Comparison of ENCODE assay signal across 20 mouse cellular contexts in genomic region chr2:157758395-157758794, GRCm38 (mm10). TPM values are rescaled to one million over a fixed set of nuclear protein-coding genes. Genes with fewer than 3 reads are reported as not detected.
DNase-seq lines count a peak whose midpoint lies in the region; ATAC-seq lines count a peak whose summit lies in the region.
"Had no signal": no experiment of that assay in that cellular context is flagged by ENCODE, and none has a peak within 500 bp of the region (broad histone marks: within the 10 kb centered on the region; RNA-seq: fewer than 3 reads in every experiment).

No protein-coding gene starts in this region.

- DNase-seq in c-Kit-positive CD71-positive TER-119-negative erythroid progenitor cells, embryonic 14.5 days (ENCODE audit: low read depth): peak; percentile 32
- no peak for DNase-seq in liver, embryonic 11.5 days (ENCODE audit: low spot score)
- DNase-seq in midbrain, embryonic 14.5 days: no peak
- DNase-seq in thymus, postnatal 36 days: no peak
- DNase-seq in frontal cortex, postnatal 36 days (ENCODE audit: low spot score in 2 of 2): no peak
- DNase-seq: adrenal gland, postnatal 10 days; cerebellum, adult 18-20 months; cerebellum, adult 9-11 months; cerebellum, postnatal 36 days; gastrocnemius, postnatal 36 days; heart, adult 18-20 months had no signal

- H3K9me3 ChIP-seq in liver, embryonic 11.5 days (ENCODE audit: control insufficient read depth, low read length): no peaks in the 10 kb centered on the region
- H3K9me3 ChIP-seq in liver, embryonic 15.5 days (replicated peaks): no peaks in the 10 kb centered on the region
- H3K9me3 ChIP-seq in midbrain, embryonic 14.5 days (ENCODE audit: control insufficient read depth, low read length): no peaks in the 10 kb centered on the region
- H3K9me3 ChIP-seq: embryonic facial prominence, embryonic 13.5 days; forebrain, embryonic 12.5 days; heart, embryonic 15.5 days; hindbrain, embryonic 10.5 days; hindbrain, embryonic 15.5 days had no signal

- no peaks in the 10 kb centered on the region for H3K27me3 ChIP-seq in liver, embryonic 11.5 days (replicated peaks; ENCODE audit: control insufficient read depth, insufficient read depth, low read length)
- no peaks in the 10 kb centered on the region for H3K27me3 ChIP-seq in liver, embryonic 15.5 days
- no peaks in the 10 kb centered on the region for H3K27me3 ChIP-seq in midbrain, embryonic 14.5 days (ENCODE audit: control insufficient read depth, insufficient read depth, low read length)
- H3K27me3 ChIP-seq: embryonic facial prominence, embryonic 13.5 days; forebrain, embryonic 12.5 days; heart, embryonic 15.5 days; hindbrain, embryonic 15.5 days had no signal

- 59% methylated on average over 5 of the region's 5 CpGs for WGBS in liver, embryonic 11.5 days
- 31% methylated on average over 5 of the region's 5 CpGs for WGBS in liver, embryonic 15.5 days (ENCODE audit: insufficient replicate concordance)
- 88% methylated on average over 5 of the region's 5 CpGs for WGBS in midbrain, embryonic 14.5 days

- H3K9ac ChIP-seq in liver, embryonic 11.5 days (ENCODE audit: low read depth, low read length): no peak overlapping the region
- H3K9ac ChIP-seq in liver, embryonic 15.5 days: no peak overlapping the region
- H3K9ac ChIP-seq in midbrain, embryonic 14.5 days (replicated peaks; ENCODE audit: low read length): no peak overlapping the region
- H3K9ac ChIP-seq: embryonic facial prominence, embryonic 13.5 days; forebrain, embryonic 12.5 days; heart, embryonic 15.5 days; hindbrain, embryonic 15.5 days had no signal

- H3K27ac ChIP-seq in liver, embryonic 11.5 days (ENCODE audit: low read depth, low read length): no peak overlapping the region
- H3K27ac ChIP-seq in liver, embryonic 15.5 days (replicated peaks): no peak overlapping the region
- no peak overlapping the region for H3K27ac ChIP-seq in midbrain, embryonic 14.5 days (replicated peaks; ENCODE audit: low read depth, low read length)
- H3K27ac ChIP-seq: embryonic facial prominence, embryonic 13.5 days; forebrain, embryonic 12.5 days; heart, embryonic 15.5 days; hindbrain, embryonic 10.5 days; hindbrain, embryonic 15.5 days had no signal

- H3K4me3 ChIP-seq in liver, embryonic 11.5 days (ENCODE audit: low read depth, low read length): no peak overlapping the region
- no peak overlapping the region for H3K4me3 ChIP-seq in liver, embryonic 15.5 days (replicated peaks)
- H3K4me3 ChIP-seq in midbrain, embryonic 14.5 days (replicated peaks; ENCODE audit: low read depth, low read length): no peak overlapping the region
- H3K4me3 ChIP-seq: embryonic facial prominence, embryonic 13.5 days; forebrain, embryonic 12.5 days; heart, embryonic 15.5 days; hindbrain, embryonic 10.5 days; hindbrain, embryonic 15.5 days had no signal

- no peak overlapping the region for H3K4me2 ChIP-seq in liver, embryonic 11.5 days
- H3K4me2 ChIP-seq in liver, embryonic 15.5 days: no peak overlapping the region
- H3K4me2 ChIP-seq in midbrain, embryonic 14.5 days (ENCODE audit: low read length): no peak overlapping the region
- H3K4me2 ChIP-seq: embryonic facial prominence, embryonic 13.5 days; forebrain, embryonic 12.5 days; heart, embryonic 11.5 days; heart, embryonic 15.5 days; hindbrain, embryonic 15.5 days had no signal

- peaks cover 3% of the 10 kb centered on the region; the same call in 1 of the 2 replicates for H3K4me1 ChIP-seq in liver, embryonic 11.5 days (replicated peaks; ENCODE audit: control insufficient read depth, insufficient read depth, low read length)
- H3K4me1 ChIP-seq in liver, embryonic 15.5 days (replicated peaks): peaks cover 12% of the 10 kb centered on the region
- peaks cover 14% of the 10 kb centered on the region for H3K4me1 ChIP-seq in midbrain, embryonic 14.5 days (ENCODE audit: control insufficient read depth, insufficient read depth, low read length)
- H3K4me1 ChIP-seq: hindbrain, embryonic 10.5 days had no signal

- H3K36me3 ChIP-seq in liver, embryonic 11.5 days (ENCODE audit: control insufficient read depth, insufficient read depth, low read length): no peaks in the 10 kb centered on the region
- H3K36me3 ChIP-seq in liver, embryonic 15.5 days (replicated peaks): no peaks in the 10 kb centered on the region
- H3K36me3 ChIP-seq in midbrain, embryonic 14.5 days (ENCODE audit: control insufficient read depth, insufficient read depth, low read length): no peaks in the 10 kb centered on the region
- H3K36me3 ChIP-seq: embryonic facial prominence, embryonic 13.5 days; forebrain, embryonic 12.5 days; heart, embryonic 15.5 days; hindbrain, embryonic 10.5 days; hindbrain, embryonic 15.5 days had no signal

- peak; percentile 93 for ATAC-seq in liver, embryonic 11.5 days (replicated peaks; ENCODE audit: low FRiP score)
- ATAC-seq in liver, embryonic 15.5 days (ENCODE audit: insufficient read depth): peak; percentile 79
- ATAC-seq in megakaryocyte-erythroid progenitor cell, adult 5-6 weeks (replicated peaks; ENCODE audit: low FRiP score, low TSS enrichment, poor library complexity, severe bottlenecking): peak; percentile 94
- ATAC-seq in midbrain, embryonic 14.5 days (ENCODE audit: low FRiP score, low TSS enrichment): no peak
- ATAC-seq: forebrain, embryonic 16.5 days had no signal

RNA-seq across cellular contexts. Expression of gene Ctnnbl1, which starts 21.2 kb away (rescaled TPM):
- polyA plus RNA-seq in liver, embryonic 11.5 days (2014; fragmentation: Nextera tagmentation; extraction: Ambion mirVana): 56.3 and 65.0 TPM in 2 replicates
- polyA plus RNA-seq in liver, embryonic 15.5 days (2015; fragmentation: Nextera tagmentation; extraction: Ambion mirVana): 20.7 and 20.8 TPM in 2 replicates
- total RNA-seq in megakaryocyte-erythroid progenitor cell, adult 5-6 weeks (2014; fragmentation: Nextera tagmentation): 23.5 and 28.1 TPM in 2 replicates
- 36.6 and 39.6 TPM in 2 replicates for total RNA-seq in megakaryocyte-erythroid progenitor cell, adult 5-6 weeks (2017)
- 61.2 and 78.7 TPM in 2 replicates for polyA plus RNA-seq in midbrain, embryonic 14.5 days (2014; fragmentation: Nextera tagmentation; extraction: Ambion mirVana)
